Mouse (Mus musculus): Measurements from ENCODE around the gene Slc25a41. TPM values are rescaled to one million over a fixed set of nuclear protein-coding genes. Genes with fewer than 3 reads are reported as not detected.

Gene Slc25a41
- polyA plus RNA-seq, 1 experiment from 2014 or later: not detected

DNA sequence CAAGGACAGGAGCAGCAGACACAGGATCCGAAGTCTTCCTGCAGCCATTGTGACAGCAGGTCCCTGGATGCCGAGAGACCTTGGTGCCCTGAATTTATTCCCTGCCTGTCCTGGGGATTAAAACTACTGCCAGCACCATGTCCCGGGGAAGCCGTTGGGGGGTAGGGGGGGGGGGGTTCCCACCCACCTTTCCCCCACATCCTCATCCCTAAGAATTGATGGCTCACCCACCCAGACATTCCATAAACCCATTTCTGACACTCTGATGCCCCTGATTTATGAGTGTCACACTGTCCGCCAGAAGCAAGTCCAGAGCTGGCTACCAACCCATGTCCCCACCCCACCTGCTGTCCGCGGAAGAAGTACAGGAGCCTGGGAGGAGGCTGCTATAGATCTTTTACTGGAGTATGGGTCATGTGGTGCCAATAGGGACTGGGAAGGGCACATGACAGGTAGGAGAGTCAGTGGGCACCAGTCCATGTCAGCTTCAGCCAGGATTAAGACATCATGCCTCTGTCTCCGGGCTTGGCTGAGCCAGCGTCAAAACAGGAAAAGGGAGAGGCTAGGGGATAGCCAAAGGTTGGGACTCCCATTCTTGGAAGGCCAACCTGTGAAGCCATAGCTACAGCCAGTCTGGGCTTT, 41.4 kb downstream of the Slc25a41 start, which contains the start of gene Pspn:
TSS of gene Pspn (minus strand) at position 51 of the 642 bp plus-strand sequence.
- WGBS: 86% methylated on average over 9 of the region's 9 CpGs
- Histone ChIP-seq H3K27ac (no peak within 1 kb of the TSS), H3K4me1 (peaks cover 10% of the 10 kb centered on the region), H3K36me3 (peaks cover 83% of the 10 kb centered on the region), H3K9me3 (replicated peaks) (no peaks in the 10 kb centered on the region), H3K4me3 (no peak within 1 kb of the TSS), H3K27me3 (ENCODE audit: low read depth, poor library complexity, severe bottlenecking) (no peaks in the 10 kb centered on the region)
- DNase-seq (ENCODE audit: low spot score): no peak

DNA sequence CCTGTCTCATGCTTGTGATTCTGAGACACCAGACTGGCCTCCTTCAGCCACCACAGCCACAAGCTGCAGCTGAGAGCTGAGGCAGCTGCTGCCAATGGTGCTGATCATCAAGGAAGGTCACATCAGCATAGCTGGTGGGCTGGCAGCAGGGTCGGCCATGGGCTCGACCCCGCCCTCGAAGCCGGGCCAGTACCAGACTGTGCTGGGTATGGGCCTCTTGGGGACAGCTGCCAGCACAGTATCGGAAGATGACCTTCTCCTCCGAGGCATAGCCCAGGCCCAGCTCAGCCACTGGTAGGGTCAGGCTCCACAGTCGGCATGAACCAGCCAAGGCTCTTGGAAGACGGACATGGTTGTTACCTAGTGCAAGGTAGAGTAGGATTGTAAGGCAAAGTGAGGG, 42.0 kb downstream of the Slc25a41 start:
- Histone ChIP-seq H3K36me3 (peaks cover 83% of the 10 kb centered on the region), H3K9me3 (replicated peaks) (no peaks in the 10 kb centered on the region), H3K27me3 (ENCODE audit: low read depth, poor library complexity, severe bottlenecking) (no peaks in the 10 kb centered on the region), H3K27ac (no peak overlapping the region), H3K4me3 (no peak overlapping the region), H3K4me1 (peaks cover 10% of the 10 kb centered on the region)
- no peak for DNase-seq (ENCODE audit: low spot score)
- 92% methylated on average over 9 of the region's 9 CpGs for WGBS

DNA sequence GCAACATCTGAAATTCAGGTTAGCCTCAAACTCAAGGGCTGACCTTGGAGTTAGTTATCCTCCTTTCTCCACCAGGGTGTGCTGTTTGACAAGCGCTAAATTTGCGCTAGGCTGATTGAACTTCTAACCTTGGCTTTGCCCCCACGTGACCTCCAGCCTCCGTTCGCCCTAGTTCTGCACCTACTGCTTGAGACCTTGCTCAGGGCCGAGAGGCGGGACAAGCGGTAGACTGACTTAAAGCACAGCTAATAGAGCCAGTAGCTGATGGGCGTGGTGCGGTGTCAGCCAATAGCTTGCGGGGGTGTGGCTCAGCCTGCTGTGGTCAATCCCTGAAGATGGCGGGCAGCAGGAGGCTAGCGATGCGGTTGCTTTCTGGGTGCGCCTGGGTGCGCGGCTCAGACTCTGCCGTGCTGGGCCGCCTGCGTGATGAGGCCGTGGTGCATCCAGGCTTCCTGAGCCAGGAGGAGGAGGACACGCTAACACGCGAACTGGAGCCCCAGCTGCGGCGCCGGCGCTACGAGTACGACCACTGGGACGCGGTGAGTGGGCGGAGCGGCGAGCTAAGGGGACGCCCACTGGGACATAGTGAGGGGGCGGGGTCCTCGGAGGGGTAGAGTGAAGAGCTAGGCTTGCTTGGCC, 44.3 kb downstream of the Slc25a41 start, which contains the start of gene Alkbh7:
TSS of gene Alkbh7 (plus strand) at position 311 of the 639 bp plus-strand sequence.
- H3K27ac ChIP-seq: peak within 1 kb of the TSS; percentile 82

DNA sequence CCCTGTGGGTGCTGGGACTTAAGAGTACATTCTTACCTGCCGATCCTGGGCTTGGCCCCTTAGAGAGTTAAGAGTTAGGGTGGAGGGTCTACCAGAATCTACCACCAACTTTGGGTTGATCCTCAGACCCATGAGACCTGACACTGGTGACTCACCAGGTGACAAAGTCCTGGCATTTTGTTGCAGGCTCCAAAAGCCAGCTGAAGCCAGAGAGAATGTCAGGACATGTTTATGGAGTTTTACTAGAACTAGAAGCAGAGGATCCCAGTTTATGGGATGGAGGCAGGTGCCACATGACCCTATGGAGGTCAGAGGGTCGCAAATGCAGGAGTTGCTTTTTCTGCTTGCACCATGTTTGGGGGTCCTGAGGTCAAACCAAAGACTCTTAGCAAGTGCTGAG, 44.9 kb downstream of the Slc25a41 start:
- DNase-seq (ENCODE audit: low spot score): no peak
- no peaks in the 10 kb centered on the region for H3K9me3 ChIP-seq (replicated peaks)
- WGBS: 78% methylated on average over 2 of the region's 2 CpGs
- no peaks in the 10 kb centered on the region for H3K27me3 ChIP-seq (ENCODE audit: low read depth, poor library complexity, severe bottlenecking)
- peaks cover 85% of the 10 kb centered on the region for H3K36me3 ChIP-seq
- no peak overlapping the region for H3K27ac ChIP-seq
- peaks cover 10% of the 10 kb centered on the region for H3K4me1 ChIP-seq
- H3K4me3 ChIP-seq: peak overlapping the region; percentile 91

More for the DNA sequence above, 44.3 kb downstream of the Slc25a41 start, which contains the start of gene Alkbh7:
- Histone ChIP-seq H3K4me3 (peak within 1 kb of the TSS; percentile 91), H3K4me1 (peaks cover 10% of the 10 kb centered on the region), H3K36me3 (peaks cover 84% of the 10 kb centered on the region), H3K9me3 (replicated peaks) (no peaks in the 10 kb centered on the region), H3K27me3 (ENCODE audit: low read depth, poor library complexity, severe bottlenecking) (no peaks in the 10 kb centered on the region)
- WGBS: under 1% methylated on average over 38 of the region's 38 CpGs
- DNase-seq (ENCODE audit: low spot score): peak; percentile 92

DNA sequence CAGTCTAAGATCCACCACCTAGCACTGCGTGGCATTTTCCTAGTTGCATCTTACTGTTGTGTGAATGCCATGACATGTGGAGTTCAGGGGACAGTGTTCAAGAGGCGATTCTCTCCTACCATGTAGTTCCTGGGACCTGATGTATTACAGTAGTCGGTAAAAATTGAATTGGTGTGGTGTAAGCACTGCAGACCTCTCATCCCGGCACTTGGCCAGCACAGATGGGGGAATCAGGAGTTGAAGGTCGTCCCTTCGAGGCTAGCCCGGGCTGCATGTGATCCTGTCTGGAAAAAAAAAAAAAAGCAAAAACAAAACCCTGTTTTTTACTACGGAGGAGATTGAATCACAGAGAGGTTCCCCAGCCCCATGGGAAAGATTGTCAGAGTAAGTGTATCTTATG, 46.4 kb downstream of the Slc25a41 start:
- WGBS: 90% methylated on average over 8 of the region's 8 CpGs
- no peak for DNase-seq (ENCODE audit: low spot score)
- H3K27me3 ChIP-seq (ENCODE audit: low read depth, poor library complexity, severe bottlenecking): no peaks in the 10 kb centered on the region
- H3K4me1 ChIP-seq: peaks cover 16% of the 10 kb centered on the region
- H3K4me3 ChIP-seq: no peak overlapping the region
- peaks cover 78% of the 10 kb centered on the region for H3K36me3 ChIP-seq
- no peak overlapping the region for H3K27ac ChIP-seq
- no peaks in the 10 kb centered on the region for H3K9me3 ChIP-seq (replicated peaks)

DNA sequence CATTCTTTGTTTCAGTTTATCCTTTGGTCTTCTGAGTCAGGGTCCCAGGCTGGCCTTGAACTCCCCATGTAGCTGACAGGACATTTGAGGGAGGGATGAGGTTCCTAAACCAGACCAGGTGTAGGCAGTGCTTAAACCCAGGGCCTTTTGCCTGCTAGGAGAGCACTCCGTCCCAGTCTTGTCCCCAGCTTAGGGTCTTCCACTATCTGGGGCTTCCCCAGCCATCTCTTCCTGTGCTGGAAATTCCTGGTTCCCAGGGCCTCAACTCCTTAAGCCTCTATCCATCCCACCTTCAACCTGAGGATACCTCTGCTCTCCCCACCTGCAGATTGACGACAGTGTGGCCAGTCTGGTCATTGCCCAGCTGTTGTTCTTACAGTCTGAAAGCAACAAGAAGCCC, 50.5 kb downstream of the Slc25a41 start:
- H3K27me3 ChIP-seq (ENCODE audit: low read depth, poor library complexity, severe bottlenecking): no peaks in the 10 kb centered on the region
- peaks cover 6% of the 10 kb centered on the region for H3K4me1 ChIP-seq
- DNase-seq (ENCODE audit: low spot score): no peak
- peak overlapping the region; percentile 85 for H3K4me3 ChIP-seq
- H3K9me3 ChIP-seq (replicated peaks): no peaks in the 10 kb centered on the region
- peaks cover 51% of the 10 kb centered on the region for H3K36me3 ChIP-seq
- peak overlapping the region; percentile 90 for H3K27ac ChIP-seq
- WGBS: 72% methylated on average over 2 of the region's 2 CpGs

DNA sequence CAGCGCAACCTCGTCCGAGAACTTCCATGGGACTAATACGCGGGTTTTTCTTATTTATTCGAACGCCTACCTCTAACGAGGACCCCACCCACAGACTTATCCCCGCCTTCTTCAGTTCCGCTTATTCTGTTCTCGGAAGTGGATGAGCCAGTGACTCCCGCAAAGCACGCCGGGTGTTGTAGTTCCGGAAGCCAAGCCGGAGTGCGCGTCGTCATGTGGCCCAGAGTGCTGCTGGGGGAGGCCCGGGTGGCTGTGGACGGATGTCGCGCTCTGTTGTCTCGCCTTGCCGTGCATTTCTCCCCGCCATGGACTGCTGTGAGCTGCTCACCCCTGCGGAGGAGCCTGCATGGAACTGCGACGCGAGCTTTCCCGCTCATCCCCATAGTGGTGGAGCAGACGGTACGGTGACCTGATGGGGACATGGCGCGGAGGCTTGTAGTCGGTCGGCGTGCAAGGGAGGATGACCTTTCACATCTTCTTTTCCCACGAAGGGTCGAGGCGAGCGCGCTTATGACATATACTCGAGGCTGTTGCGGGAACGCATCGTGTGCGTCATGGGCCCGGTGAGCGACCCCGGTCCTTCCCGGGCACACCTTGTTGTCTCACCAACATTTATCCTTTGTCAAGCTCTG, 51.2 kb downstream of the Slc25a41 start, which contains the start of gene Clpp:
TSS of gene Clpp (plus strand) at position 191 of the 632 bp plus-strand sequence.
- Histone ChIP-seq H3K27ac (peak within 1 kb of the TSS; percentile 90), H3K4me1 (peaks cover 6% of the 10 kb centered on the region), H3K9me3 (replicated peaks) (no peaks in the 10 kb centered on the region), H3K4me3 (peak within 1 kb of the TSS; percentile 85), H3K27me3 (ENCODE audit: low read depth, poor library complexity, severe bottlenecking) (no peaks in the 10 kb centered on the region), H3K36me3 (peaks cover 43% of the 10 kb centered on the region)
- DNase-seq (ENCODE audit: low spot score): peak; percentile 92
- under 1% methylated on average over 52 of the region's 52 CpGs for WGBS

DNA sequence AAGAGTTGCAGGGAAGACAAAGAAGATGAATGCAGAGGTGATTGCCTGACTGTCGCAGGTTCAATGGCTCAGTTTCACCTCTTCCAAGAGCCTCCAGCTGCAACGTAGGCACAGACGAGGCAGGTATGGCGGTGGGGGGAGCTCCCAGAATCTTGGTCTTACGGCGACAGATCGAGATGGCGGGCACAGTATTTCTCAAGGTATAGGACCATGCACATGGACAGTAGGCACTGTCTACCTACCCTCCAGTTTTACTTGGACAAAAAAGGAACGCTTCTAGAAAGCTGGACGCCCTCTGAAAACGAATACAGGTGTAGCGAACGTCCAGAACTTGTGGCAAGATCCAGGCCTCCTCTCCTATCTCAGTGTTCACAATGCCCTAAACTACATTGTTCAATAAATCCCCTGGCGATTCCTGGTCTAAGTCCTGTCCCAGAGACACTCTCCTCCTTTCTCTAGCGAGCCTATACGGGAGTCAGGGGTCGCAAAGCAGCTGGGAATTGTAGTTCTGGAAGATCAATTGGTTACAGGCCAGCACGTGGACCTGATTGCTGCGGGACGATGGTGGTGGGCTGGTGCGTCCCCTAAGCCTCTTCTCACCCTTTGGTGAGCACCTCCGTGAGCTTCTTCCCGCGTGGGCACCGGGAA, 51.9 kb downstream of the Slc25a41 start:
- WGBS: 4% methylated on average over 25 of the region's 25 CpGs
- DNase-seq (ENCODE audit: low spot score): no peak

DNA sequence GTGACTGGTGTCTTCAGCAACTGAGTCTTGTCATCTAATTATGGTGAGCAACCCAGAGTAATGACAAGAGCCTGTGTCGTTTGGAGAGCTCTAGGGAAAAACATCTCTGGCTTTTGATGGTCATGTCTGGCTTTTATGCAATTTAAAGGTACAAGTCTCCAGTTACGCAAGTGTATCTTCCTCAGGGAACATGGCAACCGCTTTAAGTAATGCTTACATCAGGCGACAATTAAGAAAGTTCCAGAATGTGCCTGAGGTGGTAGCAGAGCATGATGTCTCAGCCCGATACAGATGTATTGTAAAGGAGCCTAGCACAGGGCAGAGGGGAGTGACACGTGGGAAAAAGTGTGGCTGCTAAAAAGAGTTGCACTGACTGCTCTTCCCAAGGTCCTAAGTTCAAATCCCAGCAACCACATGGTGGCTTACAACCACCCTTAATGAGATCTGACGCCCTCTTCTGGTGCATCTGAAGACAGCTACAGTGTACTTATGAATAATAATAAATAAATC, 52.5 kb downstream of the Slc25a41 start:
- DNase-seq (ENCODE audit: low spot score): no peak
- H3K27me3 ChIP-seq (ENCODE audit: low read depth, poor library complexity, severe bottlenecking): no peaks in the 10 kb centered on the region
- H3K4me1 ChIP-seq: peaks cover 10% of the 10 kb centered on the region
- 76% methylated on average over 7 of the region's 7 CpGs for WGBS
- peaks cover 31% of the 10 kb centered on the region for H3K36me3 ChIP-seq
- H3K9me3 ChIP-seq (replicated peaks): no peaks in the 10 kb centered on the region
- peak overlapping the region; percentile 85 for H3K4me3 ChIP-seq
- no peak overlapping the region for H3K27ac ChIP-seq

More for the DNA sequence above, 51.9 kb downstream of the Slc25a41 start:
- Histone ChIP-seq H3K4me3 (peak overlapping the region; percentile 85), H3K4me1 (peaks cover 6% of the 10 kb centered on the region), H3K27ac (peak overlapping the region; percentile 90), H3K36me3 (peaks cover 37% of the 10 kb centered on the region), H3K27me3 (ENCODE audit: low read depth, poor library complexity, severe bottlenecking) (no peaks in the 10 kb centered on the region), H3K9me3 (replicated peaks) (no peaks in the 10 kb centered on the region)

DNA sequence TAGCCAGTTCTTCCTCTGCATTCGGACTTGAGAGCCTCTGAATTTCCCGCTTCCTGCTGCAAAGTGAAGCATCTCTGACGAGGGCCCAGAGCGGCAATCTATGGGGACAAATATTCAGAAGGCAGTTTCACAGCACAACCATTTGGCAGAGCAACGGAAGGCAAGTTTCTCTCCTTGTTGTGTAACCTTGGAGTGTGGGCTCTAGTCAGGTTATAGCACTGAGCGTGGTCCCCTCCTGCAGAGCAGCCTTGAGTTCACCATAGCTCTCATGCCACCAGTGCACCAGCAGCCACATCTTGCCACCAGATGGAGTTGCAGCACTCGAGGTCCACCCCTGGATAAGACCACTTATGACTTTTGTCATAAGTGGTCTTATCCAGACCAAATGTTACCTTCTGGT, 53.0 kb downstream of the Slc25a41 start:
- Histone ChIP-seq H3K4me3 (no peak overlapping the region), H3K4me1 (peaks cover 10% of the 10 kb centered on the region), H3K27me3 (ENCODE audit: low read depth, poor library complexity, severe bottlenecking) (no peaks in the 10 kb centered on the region), H3K9me3 (replicated peaks) (no peaks in the 10 kb centered on the region), H3K27ac (no peak overlapping the region), H3K36me3 (peaks cover 25% of the 10 kb centered on the region)
- no peak for DNase-seq (ENCODE audit: low spot score)
- WGBS: 85% methylated on average over 7 of the region's 7 CpGs

DNA sequence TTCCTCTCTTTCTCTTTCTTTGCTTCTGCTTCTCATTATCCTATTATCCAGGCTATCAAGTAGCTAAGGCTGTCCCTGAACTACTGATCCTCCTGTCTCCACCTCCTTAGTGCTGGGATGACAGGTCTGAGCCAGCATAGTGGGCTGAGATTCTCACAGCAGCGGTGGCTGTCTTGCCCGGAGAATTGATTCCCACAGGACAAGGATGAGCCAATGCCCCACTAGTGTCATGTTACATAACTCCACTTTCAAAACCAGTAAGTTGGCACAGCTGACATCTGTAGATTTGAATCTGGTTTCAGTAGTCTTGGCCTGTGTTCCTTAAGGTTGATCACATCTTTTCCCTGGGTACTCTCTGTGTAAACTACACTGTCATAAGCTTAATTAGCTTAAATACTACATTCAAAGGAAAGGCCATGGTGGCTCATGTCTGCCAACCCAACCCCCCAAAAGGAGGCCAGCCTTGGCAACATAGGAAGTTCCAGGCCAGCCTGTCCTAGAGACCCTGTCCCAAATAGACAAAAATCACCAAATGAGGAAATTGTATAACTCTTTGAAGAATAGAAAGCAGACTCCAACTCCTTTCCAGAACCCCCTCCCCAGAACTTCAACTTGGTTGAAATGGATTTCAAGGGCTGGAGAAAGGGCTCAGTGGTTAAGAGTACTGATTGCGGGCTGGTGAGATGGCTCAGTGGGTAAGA, 55.2 kb downstream of the Slc25a41 start:
- H3K4me3 ChIP-seq: no peak overlapping the region
- H3K4me1 ChIP-seq: peaks cover 10% of the 10 kb centered on the region
- no peak for DNase-seq (ENCODE audit: low spot score)
- H3K27ac ChIP-seq: no peak overlapping the region
- peaks cover 4% of the 10 kb centered on the region for H3K36me3 ChIP-seq
- H3K9me3 ChIP-seq (replicated peaks): no peaks in the 10 kb centered on the region
- no peaks in the 10 kb centered on the region for H3K27me3 ChIP-seq (ENCODE audit: low read depth, poor library complexity, severe bottlenecking)
- 90% methylated on average over 3 of the region's 3 CpGs for WGBS

DNA sequence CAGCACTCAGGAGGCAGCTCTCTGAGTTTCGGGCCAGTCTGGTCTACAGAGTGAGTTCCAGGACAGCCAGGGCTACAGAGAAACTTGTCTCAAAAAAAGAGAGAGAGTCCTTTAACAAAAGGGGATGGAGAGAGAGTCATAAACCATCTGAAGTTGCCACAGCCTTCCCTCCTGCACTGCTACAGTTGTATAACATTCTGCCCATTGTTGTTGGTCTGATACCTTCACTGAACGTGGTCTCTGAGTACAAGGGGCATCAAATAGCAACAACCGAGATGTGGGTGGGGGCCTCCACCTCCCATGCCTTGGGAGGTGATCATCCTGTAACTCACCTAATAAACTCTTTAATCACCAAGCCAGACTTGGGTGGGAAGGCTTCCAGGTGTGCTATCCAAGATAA, 55.8 kb downstream of the Slc25a41 start:
- DNase-seq (ENCODE audit: low spot score): no peak
- H3K27me3 ChIP-seq (ENCODE audit: low read depth, poor library complexity, severe bottlenecking): no peaks in the 10 kb centered on the region
- H3K4me1 ChIP-seq: peaks cover 4% of the 10 kb centered on the region; the same call in 1 of the 2 replicates
- H3K27ac ChIP-seq: no peak overlapping the region
- WGBS: 78% methylated on average over 3 of the region's 3 CpGs
- H3K36me3 ChIP-seq: no peaks in the 10 kb centered on the region
- H3K9me3 ChIP-seq (replicated peaks): no peaks in the 10 kb centered on the region
- no peak overlapping the region for H3K4me3 ChIP-seq
